Comparison of ENCODE assay signal across 9 mouse cellular contexts in the genomic region with DNA sequence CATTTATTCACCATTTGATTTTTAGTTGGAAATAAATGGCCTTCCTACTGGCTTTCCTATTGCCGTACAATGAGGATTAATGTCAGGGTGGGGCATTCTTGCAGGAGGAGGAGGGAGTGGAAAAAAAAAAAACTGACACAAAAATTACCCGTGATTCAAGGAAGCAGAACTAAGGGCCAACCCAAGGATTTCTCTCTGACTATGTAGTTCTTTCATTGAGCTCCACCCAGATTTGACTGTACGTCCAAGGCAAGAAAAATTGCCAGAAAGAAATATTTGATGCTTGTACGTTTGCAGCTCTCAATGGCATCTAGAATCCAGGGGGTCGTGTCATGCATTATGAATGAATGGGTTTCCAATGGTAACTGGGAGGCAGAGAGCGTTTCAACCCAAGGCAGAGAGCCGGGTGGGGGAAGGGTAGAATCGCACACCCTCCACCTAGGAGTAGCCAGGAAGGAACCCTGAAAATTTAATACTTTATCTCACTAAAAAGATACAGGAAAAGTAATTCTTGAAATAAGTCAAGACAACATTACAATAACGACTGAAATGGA. TPM values are rescaled to one million over a fixed set of nuclear protein-coding genes. Genes with fewer than 3 reads are reported as not detected.
DNase-seq lines count a peak whose midpoint lies in the region; ATAC-seq and TF ChIP-seq lines count a peak whose summit lies in the region.
"Had no signal": no experiment of that assay in that cellular context is flagged by ENCODE, and none has a peak within 500 bp of the region (broad histone marks: within the 10 kb centered on the region; RNA-seq: fewer than 3 reads in every experiment).

No protein-coding gene starts in this region.

- peak overlapping the region; percentile 81 for H3K27ac ChIP-seq in left cerebral cortex, adult 2 months
- no peak overlapping the region for H3K27ac ChIP-seq in intestine, embryonic 14.5 days (ENCODE audit: low read depth)
- peak overlapping the region; percentile 96 for H3K27ac ChIP-seq in neural tube, embryonic 14.5 days (ENCODE audit: low read depth, low read length)
- H3K27ac ChIP-seq: liver, embryonic 15.5 days had no signal

- intact Hi-C loops in left cerebral cortex, adult 2 months (cut with DNase I), result loop anchor here (1.0 to 5.0 kb wide), 3 partner anchors 39 to 85 kb away; no protein-coding TSS in a partner anchor

- peak overlapping the region; percentile 56 for H3K4me2 ChIP-seq in intestine, embryonic 14.5 days (ENCODE audit: low read length)
- peak overlapping the region; percentile 77 for H3K4me2 ChIP-seq in neural tube, embryonic 14.5 days (ENCODE audit: low read depth, low read length)

- TF ChIP-seq CTCF in left cerebral cortex, adult 2 months (IDR thresholded peaks at IDR 0.05), result no peak

- peak overlapping the region; percentile 37; the same call in 1 of the 2 replicates for H3K9ac ChIP-seq in intestine, embryonic 14.5 days (ENCODE audit: low read length)
- H3K9ac ChIP-seq in neural tube, embryonic 14.5 days (replicated peaks; ENCODE audit: low read depth, low read length), result peak overlapping the region; percentile 78
- H3K9ac ChIP-seq: liver, embryonic 15.5 days had no signal

- H3K36me3 ChIP-seq in intestine, embryonic 14.5 days (ENCODE audit: control insufficient read depth, insufficient read depth, low read length), result no peaks in the 10 kb centered on the region
- H3K36me3 ChIP-seq in neural tube, embryonic 14.5 days (ENCODE audit: control insufficient read depth, insufficient read depth, low read length), result no peaks in the 10 kb centered on the region
- H3K36me3 ChIP-seq: liver, embryonic 15.5 days had no signal

- peaks cover 13% of the 10 kb centered on the region for H3K4me1 ChIP-seq in intestine, embryonic 14.5 days (replicated peaks; ENCODE audit: control insufficient read depth, insufficient read depth, low read length)
- H3K4me1 ChIP-seq in neural tube, embryonic 14.5 days (ENCODE audit: control insufficient read depth, insufficient read depth, low read length), result peaks cover 47% of the 10 kb centered on the region

- peak in 1 of 2 experiments; percentile 32 for DNase-seq in left cerebral cortex, adult 2 months (ENCODE audit: extremely low spot score in 1 of 2, low spot score in 2 of 2)
- no peak for DNase-seq in left cerebral cortex, adult 8-10 months (ENCODE audit: low spot score in 2 of 2)
- DNase-seq in embryo, embryonic 11 days, result peak; percentile 80
- no peak for DNase-seq in intestine, embryonic 14.5 days (ENCODE audit: low spot score)
- DNase-seq in urinary bladder, postnatal 14 days (ENCODE audit: low spot score), result no peak
- no peak for DNase-seq in yolk sac, embryonic 10.5 days (ENCODE audit: low spot score)
- no peak for DNase-seq in urinary bladder, adult 18-20 months (ENCODE audit: low spot score in 2 of 2)

- H3K27me3 ChIP-seq in intestine, embryonic 14.5 days (replicated peaks; ENCODE audit: control insufficient read depth, insufficient read depth, low read length), result no peaks in the 10 kb centered on the region
- no peaks in the 10 kb centered on the region for H3K27me3 ChIP-seq in neural tube, embryonic 14.5 days (ENCODE audit: control insufficient read depth, insufficient read depth, low read length)

- WGBS in intestine, embryonic 14.5 days, result 12% methylated on average over 9 of the region's 9 CpGs
- WGBS in neural tube, embryonic 14.5 days, result 2% methylated on average over 9 of the region's 9 CpGs

- no peaks in the 10 kb centered on the region for H3K9me3 ChIP-seq in intestine, embryonic 14.5 days (ENCODE audit: control insufficient read depth, low read length)
- H3K9me3 ChIP-seq in neural tube, embryonic 14.5 days (ENCODE audit: control insufficient read depth, low read length), result no peaks in the 10 kb centered on the region
- H3K9me3 ChIP-seq: liver, embryonic 15.5 days had no signal

- no peak for ATAC-seq in intestine, embryonic 14.5 days (replicated peaks; ENCODE audit: low FRiP score, low TSS enrichment, low read depth)
- ATAC-seq in neural tube, embryonic 14.5 days (ENCODE audit: low read depth), result no peak

- peak overlapping the region; percentile 68 for H3K4me3 ChIP-seq in left cerebral cortex, adult 2 months
- peak overlapping the region; percentile 38 for H3K4me3 ChIP-seq in intestine, embryonic 14.5 days (ENCODE audit: low read depth, low read length)
- peak overlapping the region; percentile 57 for H3K4me3 ChIP-seq in neural tube, embryonic 14.5 days (ENCODE audit: low read depth, low read length)

RNA-seq across cellular contexts. Expression of gene Gm6525, which starts 45.9 kb away (rescaled TPM):
- total RNA-seq in left cerebral cortex, adult 2 months (2021), result not detected
- not detected for total RNA-seq in left cerebral cortex, adult 8-10 months (2022)
- 1.4 and 2.1 TPM in 2 replicates for polyA plus RNA-seq in intestine, embryonic 14.5 days (2014; fragmentation: Nextera tagmentation; extraction: Ambion mirVana)
- 3.6 and 4.6 TPM in 2 replicates for polyA plus RNA-seq in neural tube, embryonic 14.5 days (2014; fragmentation: Nextera tagmentation; extraction: Ambion mirVana)
